In the genomic region with DNA sequence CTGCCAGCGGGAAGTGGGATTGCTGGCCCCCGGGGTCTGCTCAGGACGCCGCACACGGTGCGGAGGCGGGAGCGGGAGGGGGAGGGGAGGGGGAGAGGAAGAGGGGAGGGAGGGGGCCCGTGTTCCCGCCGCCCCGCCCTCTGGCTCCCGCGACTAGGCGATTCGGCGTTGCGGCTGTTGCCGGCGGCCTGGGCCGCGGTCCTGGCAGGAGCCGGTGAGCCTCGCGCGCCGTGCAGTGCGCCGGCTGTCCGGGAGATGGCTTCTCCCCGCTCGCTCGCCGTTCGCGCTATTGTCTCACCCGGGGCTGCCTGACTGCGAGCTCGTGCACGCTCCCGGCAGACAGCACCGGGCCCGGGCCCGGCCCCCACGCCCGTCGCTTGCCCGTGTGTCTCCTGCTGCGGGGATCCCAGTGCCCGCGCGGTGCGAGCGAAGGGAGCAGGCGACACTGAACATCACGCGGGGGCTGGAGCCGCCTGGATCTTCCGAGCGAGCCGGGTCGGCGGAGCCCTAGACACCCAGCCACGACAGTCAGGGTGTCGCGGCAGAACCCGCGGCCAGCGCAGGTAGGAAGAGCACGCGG, we compare ENCODE assay signal across 8 mouse cellular contexts. TPM values are rescaled to one million over a fixed set of nuclear protein-coding genes. Genes with fewer than 3 reads are reported as not detected.
DNase-seq lines count a peak whose midpoint lies in the region; ATAC-seq and TF ChIP-seq lines count a peak whose summit lies in the region.

No protein-coding gene starts in this region.

- no peak for TF ChIP-seq CTCF in G1E (IDR thresholded peaks at IDR 0.05; ENCODE audit: low read depth, low read length)
- TF ChIP-seq CTCF in thymus, adult 2 months (IDR thresholded peaks at IDR 0.05; ENCODE audit: borderline replicate concordance, control insufficient read depth, extremely low read depth, insufficient read depth, low read length, poor library complexity): peak; percentile 21; the same call in 1 of the 2 replicates

- no peak for ATAC-seq in G1E (ENCODE audit: extremely low read depth, insufficient number of reproducible peaks, low FRiP score, poor library complexity, severe bottlenecking)
- peak; percentile 93 for ATAC-seq in lung, embryonic 16.5 days (ENCODE audit: low read depth)

- H3K27me3 ChIP-seq in G1E (ENCODE audit: insufficient read depth, low read length): peaks cover 69% of the 10 kb centered on the region
- H3K27me3 ChIP-seq in lung, embryonic 16.5 days (ENCODE audit: control insufficient read depth, insufficient read depth, low read depth, low read length): no peaks in the 10 kb centered on the region
- no peaks in the 10 kb centered on the region for H3K27me3 ChIP-seq in thymus, adult 2 months (ENCODE audit: control insufficient read depth, insufficient read depth, low read length)

- no peaks in the 10 kb centered on the region for H3K36me3 ChIP-seq in G1E (replicated peaks)
- H3K36me3 ChIP-seq in lung, embryonic 16.5 days (ENCODE audit: control insufficient read depth, insufficient read depth, low read length): no peaks in the 10 kb centered on the region
- H3K36me3 ChIP-seq in thymus, adult 2 months (ENCODE audit: control insufficient read depth, insufficient read depth, low read length): no peaks in the 10 kb centered on the region

- no peak for TF ChIP-seq POLR2A in thymus, adult 2 months (IDR thresholded peaks at IDR 0.05; ENCODE audit: control insufficient read depth, extremely low read depth, insufficient read depth, low read length, poor library complexity)

- peak overlapping the region; percentile 52; the same call in 1 of the 2 replicates for H3K4me3 ChIP-seq in G1E (ENCODE audit: low read depth, low read length)
- peak overlapping the region; percentile 78 for H3K4me3 ChIP-seq in lung, embryonic 16.5 days (ENCODE audit: low read length)
- H3K4me3 ChIP-seq in thymus, adult 2 months (ENCODE audit: control insufficient read depth, insufficient read depth, low read length): peak overlapping the region; percentile 90

- H3K27ac ChIP-seq in lung, embryonic 16.5 days (ENCODE audit: low read length): peak overlapping the region; percentile 86
- H3K27ac ChIP-seq in thymus, adult 2 months (ENCODE audit: control insufficient read depth, insufficient read depth, low read length): no peak overlapping the region

- peaks cover 6% of the 10 kb centered on the region; the same call in 1 of the 2 replicates for H3K4me1 ChIP-seq in G1E (ENCODE audit: insufficient read depth, low read depth, low read length)
- H3K4me1 ChIP-seq in lung, embryonic 16.5 days (replicated peaks; ENCODE audit: control insufficient read depth, insufficient read depth, low read length): peaks cover 2% of the 10 kb centered on the region
- peaks cover 20% of the 10 kb centered on the region for H3K4me1 ChIP-seq in thymus, adult 2 months (replicated peaks; ENCODE audit: control insufficient read depth, insufficient read depth, low read length)

- no peaks in the 10 kb centered on the region for H3K9me3 ChIP-seq in G1E (replicated peaks)
- H3K9me3 ChIP-seq in lung, embryonic 16.5 days (ENCODE audit: control insufficient read depth, low read length): no peaks in the 10 kb centered on the region

- peak overlapping the region; percentile 92 for H3K9ac ChIP-seq in lung, embryonic 16.5 days (ENCODE audit: low read length)

- WGBS in lung, embryonic 16.5 days: under 1% methylated on average over 55 of the region's 71 CpGs
- 1% methylated on average over 71 of the region's 71 CpGs for WGBS in thymus, adult 2 months

- DNase-seq in G1E (ENCODE audit: low spot score): peak; percentile 31
- peak; percentile 76 for DNase-seq in cerebellum, adult 8-10 months
- DNase-seq in forelimb bud, embryonic 11.5 days (ENCODE audit: low read depth, low spot score): peak; percentile 67
- DNase-seq in heart, postnatal 4 days: peak; percentile 85
- peak; percentile 33 to 62 for DNase-seq in layer of hippocampus, adult 8-10 months (ENCODE audit: low spot score in 2 of 2)
- DNase-seq in ovary, adult 18-20 months (ENCODE audit: low spot score): peak; percentile 68
- peak; percentile 70 for DNase-seq in thymus, adult 2 months

- peak overlapping the region; percentile 98 for H3K4me2 ChIP-seq in lung, embryonic 16.5 days (ENCODE audit: low read depth, low read length)

RNA-seq across cellular contexts. Expression of gene Pik3c2b, which starts 0.5 kb away (rescaled TPM):
- total RNA-seq in G1E (2014; fragmentation: Nextera tagmentation): not detected in 2 replicates
- 0.12 and 0.27 TPM in 2 replicates for total RNA-seq in G1E (2017)
- not detected in 2 replicates for polyA plus RNA-seq in G1E (2012)
- 10 to 100 TPM; 29.8 to 30.8 TPM for total RNA-seq in heart, postnatal 4 days (2021)
- total RNA-seq in layer of hippocampus, adult 8-10 months (2022): 10 to 100 TPM; 15.9 to 17.6 (median 16.4) TPM
- polyA plus RNA-seq in lung, embryonic 16.5 days (2015; fragmentation: Nextera tagmentation; extraction: Ambion mirVana): 5.3 and 6.2 TPM in 2 replicates
- polyA plus RNA-seq in thymus, adult 2 months (2012; rRNA removed): 9.5 and 12.1 TPM in 2 replicates

RNA-seq across cellular contexts. Expression of gene Mdm4, which starts 15.6 kb away (rescaled TPM):
- total RNA-seq in G1E (2014; fragmentation: Nextera tagmentation) (323 and 378 TPM in 2 replicates), G1E (2017) (173 and 219 TPM in 2 replicates)
- polyA plus RNA-seq in G1E (2012): 76.1 and 87.3 TPM in 2 replicates
- 10 to 100 TPM; 55.1 to 59.8 TPM for total RNA-seq in heart, postnatal 4 days (2021)
- 100 to 1,000 TPM in 1 of 4 experiments, 10 to 100 TPM in 3; 86.9 to 117 (median 95.4) TPM for total RNA-seq in layer of hippocampus, adult 8-10 months (2022)
- 33.3 and 33.4 TPM in 2 replicates for polyA plus RNA-seq in lung, embryonic 16.5 days (2015; fragmentation: Nextera tagmentation; extraction: Ambion mirVana)
- 127 and 147 TPM in 2 replicates for polyA plus RNA-seq in thymus, adult 2 months (2012; rRNA removed)

Comparison
In these comparisons a context has a peak if more than half of its experiments do, and no peak if none do; other contexts are left out.
1. DNase-seq: peak in every context shown above with its lines; median percentile 85 in heart, postnatal 4 days; 76 in cerebellum, adult 8-10 months; 70 in thymus, adult 2 months; 68 in ovary, adult 18-20 months; 67 in forelimb bud, embryonic 11.5 days; 48 in layer of hippocampus, adult 8-10 months; 31 in G1E.
2. RNA of gene Pik3c2b, which starts 0.5 kb away (total RNA-seq): 29.8 to 30.8 TPM in heart, postnatal 4 days and 15.9 to 17.6 TPM in layer of hippocampus, adult 8-10 months; 0.12 to 0.27 TPM in G1E; every median in the first group is over 10 times any median in the second.
3. Peak in every context shown above with its lines, with median percentiles within 50 percentile points of each other: H3K4me3 ChIP-seq.